Mouse (Mus musculus) stomach, postnatal 0 days (tissue): Measurements from ENCODE around the gene Elfn1. TPM values are rescaled to one million over a fixed set of nuclear protein-coding genes. Genes with fewer than 3 reads are reported as not detected.
A peak's percentile ranks its signal among the peaks of the same experiment; 100 is the strongest.

Experiments
- ATAC-seq: fragments of 200-750 bp; cut with Nextera tagmentation; 2 replicates; pipeline ENCODE4 v1.8.0; 2017; ENCODE audit not compliant: low FRiP score, low TSS enrichment
- DNase-seq: peaks from one replicate; pipeline ENCODE4 v3.0.0-alpha.2; 2016; ENCODE audit warnings: low spot score
- H3K27ac ChIP-seq: fragments of 300-500 bp; sonication (generic); replicated peaks from 2 replicates; pipeline ENCODE4 v1.5.1; 2014; ENCODE audit warnings: mild to moderate bottlenecking, control low read depth
- H3K27me3 ChIP-seq: fragments of 300-500 bp; sonication (generic); 2 replicates; pipeline ENCODE4 v1.6.1; 2014; ENCODE audit warnings: low read length; ENCODE audit not compliant: control insufficient read depth, insufficient read depth
- H3K36me3 ChIP-seq: fragments of 300-500 bp; sonication (generic); 2 replicates; pipeline ENCODE4 v1.6.1; 2014; ENCODE audit warnings: low read length, mixed read lengths; ENCODE audit not compliant: control insufficient read depth, insufficient read depth
- H3K4me1 ChIP-seq: fragments of 300-500 bp; sonication (generic); replicated peaks from 2 replicates; pipeline ENCODE4 v1.6.1; 2014; ENCODE audit warnings: antibody characterized with exemption; ENCODE audit not compliant: control insufficient read depth, insufficient read depth
- H3K4me2 ChIP-seq: fragments of 300-500 bp; sonication (generic); replicated peaks from 2 replicates; pipeline ENCODE4 v1.6.1; 2014; ENCODE audit warnings: low read depth, mild to moderate bottlenecking, control low read depth, moderate library complexity
- H3K4me3 ChIP-seq: fragments of 300-500 bp; sonication (generic); 2 replicates; pipeline ENCODE4 v1.5.1; 2014; ENCODE audit warnings: low read depth, low read length, control low read depth
- H3K9ac ChIP-seq: fragments of 300-500 bp; sonication (generic); 2 replicates; pipeline ENCODE4 v1.6.1; 2014; ENCODE audit warnings: mild to moderate bottlenecking, low read length, control low read depth, mixed read lengths
- H3K9me3 ChIP-seq: fragments of 300-500 bp; sonication (generic); 2 replicates; pipeline ENCODE4 v1.6.1; 2016; ENCODE audit warnings: low read length; ENCODE audit not compliant: control insufficient read depth
- CTCF ChIP-seq: IDR thresholded peaks from 2 replicates; pipeline ENCODE4 v1.5.1; 2016; ENCODE audit warnings: antibody characterized with exemption, low read depth, mild to moderate bottlenecking, moderate library complexity
- EP300 ChIP-seq: optimal IDR thresholded peaks from 2 replicates; pipeline ENCODE3; 2016; ENCODE audit warnings: antibody characterized with exemption
- WGBS: fragments of 180-500 bp; shearing (Covaris S2); extraction: QIAGEN DNeasy Blood & Tissue Kit; methylation state at CpG from one replicate; pipeline ENCODE4 v1.1.7; 2014; 5-methylcytosine and 5-hydroxymethylcytosine counted together
- polyA plus RNA-seq: library from polyadenylated mRNA; unstranded; fragments of >200 nt; fragmentation: Nextera tagmentation; extraction: Ambion mirVana; gene quantifications from 2 replicates; pipeline ENCODE4 v1.2.1, GENCODE M21; 2015

Elfn1 gene
- polyA plus RNA-seq, 1 experiment from 2014 or later: 0.12 TPM

GRCm38 (mm10) chr5:139933476-139933875 is 25.7 kb downstream of the Elfn1 start:
- no peak overlapping the region for H3K4me2 ChIP-seq
- TF ChIP-seq CTCF (peak; percentile 65), EP300 (no peak)
- no peaks in the 10 kb centered on the region for H3K36me3 ChIP-seq
- 49% methylated on average over 7 of the region's 7 CpGs for WGBS
- H3K4me3 ChIP-seq: no peak overlapping the region
- no peaks in the 10 kb centered on the region; the same call in 1 of the 2 replicates for H3K4me1 ChIP-seq
- H3K27ac ChIP-seq: no peak overlapping the region
- H3K27me3 ChIP-seq: no peaks in the 10 kb centered on the region
- DNase-seq (peak; percentile 34), ATAC-seq (no peak)
- H3K9me3 ChIP-seq: no peaks in the 10 kb centered on the region
- H3K9ac ChIP-seq: no peak overlapping the region

- no peak for ATAC-seq
- no peak for TF ChIP-seq EP300
- no peak for TF ChIP-seq CTCF
Observed at GRCm38 (mm10) chr5:139936431-139936830, 28.7 kb downstream of the Elfn1 start.

DNA sequence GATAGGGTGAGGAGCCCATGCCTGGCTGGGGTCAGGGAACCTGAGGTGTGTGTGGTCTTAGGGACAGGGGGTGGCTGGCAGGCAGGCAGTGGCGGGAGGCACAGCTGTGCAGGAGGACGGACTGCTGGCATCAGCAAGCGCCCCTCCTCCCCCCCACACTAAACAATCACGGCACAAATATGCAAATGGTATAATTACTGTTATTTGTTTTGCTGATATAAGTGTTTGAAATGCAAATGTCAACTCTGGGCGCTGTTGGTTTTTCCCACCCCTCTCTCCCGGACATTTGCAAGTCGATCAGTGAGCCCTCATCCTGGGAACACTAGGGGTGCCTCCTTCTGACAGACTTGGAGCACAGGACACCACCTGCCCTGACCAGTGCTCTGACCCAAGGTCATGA is 37.0 kb downstream of the Elfn1 start:
- Histone ChIP-seq H3K4me1 (no peaks in the 10 kb centered on the region), H3K27me3 (no peaks in the 10 kb centered on the region), H3K27ac (no peak overlapping the region), H3K36me3 (no peaks in the 10 kb centered on the region), H3K9ac (no peak overlapping the region), H3K4me3 (no peak overlapping the region), H3K9me3 (no peaks in the 10 kb centered on the region), H3K4me2 (no peak overlapping the region)
- ATAC-seq (no peak), DNase-seq (no peak)
- TF ChIP-seq CTCF: no peak
- no peak for TF ChIP-seq EP300
- 34% methylated on average over 7 of the region's 7 CpGs for WGBS

More at GRCm38 (mm10) chr5:139936431-139936830, 28.7 kb downstream of the Elfn1 start:
- Histone ChIP-seq H3K27ac (no peak overlapping the region), H3K4me3 (no peak overlapping the region), H3K4me2 (no peak overlapping the region), H3K9ac (no peak overlapping the region), H3K27me3 (no peaks in the 10 kb centered on the region), H3K36me3 (no peaks in the 10 kb centered on the region), H3K9me3 (no peaks in the 10 kb centered on the region), H3K4me1 (no peaks in the 10 kb centered on the region; the same call in 1 of the 2 replicates)
- no peak for DNase-seq
- 61% methylated on average over 13 of the region's 13 CpGs for WGBS

- H3K4me3 ChIP-seq: no peak overlapping the region
- DNase-seq (no peak), ATAC-seq (peak; percentile 43; the same call in 1 of the 2 replicates)
- H3K4me2 ChIP-seq: no peak overlapping the region
- H3K27me3 ChIP-seq: no peaks in the 10 kb centered on the region
- H3K9ac ChIP-seq: no peak overlapping the region
- H3K36me3 ChIP-seq: no peaks in the 10 kb centered on the region
- no peak for TF ChIP-seq CTCF
- no peak for TF ChIP-seq EP300
- WGBS: 58% methylated on average over 12 of the region's 12 CpGs
- no peak overlapping the region for H3K27ac ChIP-seq
- no peaks in the 10 kb centered on the region for H3K4me1 ChIP-seq
- H3K9me3 ChIP-seq: no peaks in the 10 kb centered on the region
Observed at GRCm38 (mm10) chr5:139945715-139946364, 38.1 kb downstream of the Elfn1 start.

DNA sequence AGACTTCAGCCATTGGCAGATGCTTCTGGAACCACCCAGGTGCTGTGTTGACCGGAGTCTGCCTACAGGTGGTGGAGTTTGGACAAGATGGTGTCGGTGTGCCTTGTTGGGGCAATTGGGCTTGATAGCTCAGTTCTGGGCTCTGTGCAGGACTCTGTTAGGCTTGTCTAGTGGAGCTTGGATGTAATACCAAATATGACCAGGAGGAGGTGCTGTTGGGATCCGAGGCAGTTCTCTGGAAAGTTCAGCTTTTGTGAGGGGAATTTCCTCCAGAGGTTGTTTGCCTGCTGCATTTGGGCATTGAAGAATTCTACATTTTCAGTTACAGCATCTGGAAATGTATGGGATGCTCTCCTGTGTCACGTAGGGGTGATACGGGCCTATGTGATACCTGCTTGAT is 39.7 kb downstream of the Elfn1 start:
- H3K4me1 ChIP-seq: no peaks in the 10 kb centered on the region
- H3K4me2 ChIP-seq: no peak overlapping the region
- DNase-seq: no peak
- H3K9ac ChIP-seq: no peak overlapping the region
- no peaks in the 10 kb centered on the region for H3K9me3 ChIP-seq
- no peak for TF ChIP-seq EP300
- peak; percentile 70 for TF ChIP-seq CTCF
- no peaks in the 10 kb centered on the region for H3K36me3 ChIP-seq
- no peaks in the 10 kb centered on the region for H3K27me3 ChIP-seq
- 97% methylated on average over 5 of the region's 5 CpGs for WGBS
- no peak overlapping the region for H3K4me3 ChIP-seq
- H3K27ac ChIP-seq: no peak overlapping the region
- ATAC-seq: no peak

GRCm38 (mm10) chr5:139948552-139948951 is 40.8 kb downstream of the Elfn1 start:
- DNase-seq: no peak
- TF ChIP-seq EP300 (no peak), CTCF (no peak)
- no peaks in the 10 kb centered on the region for H3K4me1 ChIP-seq
- no peaks in the 10 kb centered on the region for H3K9me3 ChIP-seq
- H3K4me2 ChIP-seq: no peak overlapping the region
- H3K27ac ChIP-seq: no peak overlapping the region
- H3K4me3 ChIP-seq: no peak overlapping the region
- ATAC-seq: no peak
- WGBS: 85% methylated on average over 4 of the region's 4 CpGs
- H3K36me3 ChIP-seq: no peaks in the 10 kb centered on the region
- H3K27me3 ChIP-seq: no peaks in the 10 kb centered on the region
- no peak overlapping the region for H3K9ac ChIP-seq
